Mouse (Mus musculus) liver, postnatal 0 days (tissue): ENCODE measurements around the gene Slk.

Experiments
- CTCF ChIP-seq: sonication (generic); IDR thresholded peaks from 2 replicates; pipeline ENCODE4 v1.5.1; 2016; ENCODE audit warnings: antibody characterized with exemption, low read depth
- EP300 ChIP-seq: IDR thresholded peaks from 2 replicates; pipeline ENCODE4 v1.6.1; 2016; ENCODE audit warnings: antibody characterized with exemption, low read depth, mild to moderate bottlenecking

GRCm38 (mm10) chr19:47631799-47632198 lies 52.3 kb downstream of the Slk start:
- no peak for TF ChIP-seq CTCF
- TF ChIP-seq EP300 = no peak
